Comparison of ENCODE assay signal across 22 mouse cellular contexts in genomic region chr4:153742241-153742640, GRCm38 (mm10).
A peak's percentile ranks its signal among the peaks of the same experiment; 100 is the strongest.
DNase-seq lines count a peak whose midpoint lies in the region; ATAC-seq and TF ChIP-seq lines count a peak whose summit lies in the region.
"Had no signal": no experiment of that assay in that cellular context is flagged by ENCODE, and none has a peak within 500 bp of the region (broad histone marks: within the 10 kb centered on the region; RNA-seq: fewer than 3 reads in every experiment).

No protein-coding gene starts in this region.

- H3K36me3 ChIP-seq in ES-E14 (ENCODE audit: control insufficient read depth, insufficient read depth, low read length, poor library complexity, severe bottlenecking): no peaks in the 10 kb centered on the region
- H3K36me3 ChIP-seq in intestine, embryonic 15.5 days: no peaks in the 10 kb centered on the region
- H3K36me3 ChIP-seq: embryonic facial prominence, embryonic 13.5 days; embryonic facial prominence, embryonic 15.5 days; forebrain, embryonic 10.5 days; forebrain, embryonic 12.5 days had no signal

- no peak overlapping the region for H3K27ac ChIP-seq in ES-E14 (ENCODE audit: insufficient read depth, low read depth, low read length, poor library complexity, severe bottlenecking)
- no peak overlapping the region for H3K27ac ChIP-seq in intestine, embryonic 15.5 days
- H3K27ac ChIP-seq: embryonic facial prominence, embryonic 13.5 days; embryonic facial prominence, embryonic 15.5 days; forebrain, embryonic 10.5 days; forebrain, embryonic 12.5 days had no signal

- WGBS in intestine, embryonic 15.5 days: 89% methylated on average over 10 of the region's 10 CpGs

- in situ Hi-C loops in ES-E14 (cut with MboI; ENCODE audit: low sequenced_read_pairs in 2 of 2, unreplicated experiment in 2 of 2): no loop called here

- peak; percentile 80 for DNase-seq in ES-CJ7 (ENCODE audit: low read depth, low spot score)
- peak; percentile 69 for DNase-seq in ES-E14 (ENCODE audit: low read depth, low spot score)
- peak; percentile 94 for DNase-seq in ZHBTc4 (ENCODE audit: low read depth, low spot score)
- no peak for DNase-seq in frontal cortex, postnatal 25 days (ENCODE audit: low spot score in 2 of 2)
- DNase-seq: adrenal gland, adult 2 months; adrenal gland, postnatal 10 days; adrenal gland, postnatal 25 days; cerebellum, adult 11 months; cerebellum, adult 18-20 months; cerebellum, adult 8-10 months; cerebellum, adult 9-11 months; cerebellum, postnatal 14 days; cerebellum, postnatal 36 days; embryo, embryonic 11 days had no signal

- no peak overlapping the region for H3K4me2 ChIP-seq in intestine, embryonic 15.5 days (replicated peaks)
- H3K4me2 ChIP-seq: embryonic facial prominence, embryonic 13.5 days; embryonic facial prominence, embryonic 15.5 days; forebrain, embryonic 12.5 days had no signal

- no peaks in the 10 kb centered on the region for H3K27me3 ChIP-seq in intestine, embryonic 15.5 days (replicated peaks)
- H3K27me3 ChIP-seq: embryonic facial prominence, embryonic 13.5 days; embryonic facial prominence, embryonic 15.5 days; forebrain, embryonic 12.5 days had no signal

- peaks cover 7 to 9% of the 10 kb centered on the region in 2 experiments for H3K4me1 ChIP-seq in ES-E14 (ENCODE audit: control insufficient read depth in 2 of 2, insufficient read depth in 2 of 2, low read length in 2 of 2, poor library complexity in 1 of 2)
- H3K4me1 ChIP-seq in intestine, embryonic 15.5 days (replicated peaks): no peaks in the 10 kb centered on the region
- H3K4me1 ChIP-seq: embryonic facial prominence, embryonic 13.5 days; embryonic facial prominence, embryonic 15.5 days had no signal

- H3K9me3 ChIP-seq in ES-E14 (ENCODE audit: control insufficient read depth, insufficient read depth, low read depth, low read length): no peaks in the 10 kb centered on the region
- no peaks in the 10 kb centered on the region for H3K9me3 ChIP-seq in intestine, embryonic 15.5 days
- H3K9me3 ChIP-seq: embryonic facial prominence, embryonic 13.5 days; embryonic facial prominence, embryonic 15.5 days; forebrain, embryonic 10.5 days; forebrain, embryonic 12.5 days had no signal

- ATAC-seq in intestine, embryonic 15.5 days: no peak
- ATAC-seq: forebrain, embryonic 14.5 days; forebrain, embryonic 16.5 days had no signal

- no peak overlapping the region for H3K9ac ChIP-seq in ES-E14 (ENCODE audit: insufficient read depth, low read depth, low read length, poor library complexity, severe bottlenecking)
- H3K9ac ChIP-seq in intestine, embryonic 15.5 days: no peak overlapping the region
- H3K9ac ChIP-seq: embryonic facial prominence, embryonic 13.5 days; embryonic facial prominence, embryonic 15.5 days; forebrain, embryonic 12.5 days had no signal

- no peak overlapping the region for H3K4me3 ChIP-seq in ES-E14 (ENCODE audit: insufficient read depth in 1 of 2, low read depth in 1 of 2, low read length in 2 of 2, poor library complexity in 1 of 2, severe bottlenecking in 1 of 2)
- no peak overlapping the region for H3K4me3 ChIP-seq in intestine, embryonic 15.5 days (replicated peaks)
- H3K4me3 ChIP-seq: embryonic facial prominence, embryonic 13.5 days; embryonic facial prominence, embryonic 15.5 days; erythroblast, embryonic 14.5 days; forebrain, embryonic 10.5 days; forebrain, embryonic 12.5 days had no signal

TF ChIP-seq in ES-E14, 5 proteins besides CTCF, POLR2A, EP300 and RAD21:
- TF ChIP-seq MAFK (IDR thresholded peaks at IDR 0.05; ENCODE audit: insufficient read depth, low read depth, low read length) (no peak), CHD2 (IDR thresholded peaks at IDR 0.05; ENCODE audit: low read depth, low read length) (no peak), ZC3H11A (IDR thresholded peaks at IDR 0.05; ENCODE audit: borderline replicate concordance, low read depth, low read length) (no peak), ZNF384 (IDR thresholded peaks at IDR 0.05; ENCODE audit: low read depth, low read length) (no peak), HCFC1 (IDR thresholded peaks at IDR 0.05; ENCODE audit: borderline replicate concordance, insufficient read depth, low read length) (no peak)

Comparison
In these comparisons a context has a peak if more than half of its experiments do, and no peak if none do; other contexts are left out.
1. DNase-seq: peak in ES-CJ7 (single experiment), ES-E14 (single experiment) and ZHBTc4 (single experiment); none in frontal cortex, postnatal 25 days (0 of 2).